Mouse (Mus musculus): ENCODE measurements at regions not wholly inside any gene's neighbourhood (a gene's known extent, or its start where the extent isn't known, plus 50 kb on each side); places are given as distances from the start of the nearest gene placed in this dataset.

DNA sequence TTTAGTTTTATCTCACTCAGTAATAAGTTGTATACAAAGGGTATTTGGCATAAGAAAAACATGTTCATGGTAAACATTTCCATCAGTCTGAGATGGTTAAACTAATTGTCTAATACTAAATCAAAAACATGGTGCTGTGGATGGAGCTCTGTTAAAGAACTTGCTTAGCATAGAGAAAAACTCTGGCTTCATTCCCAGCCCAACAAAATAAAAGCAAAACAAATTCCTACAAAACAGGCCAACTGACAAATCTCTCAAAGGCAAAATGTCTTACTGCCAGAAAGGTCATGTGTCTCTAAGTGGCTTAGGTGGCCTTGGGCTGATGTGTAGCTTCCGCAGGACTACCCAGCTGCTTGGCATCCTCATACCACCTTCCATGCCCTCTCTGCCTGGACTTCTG lies 505.4 kb upstream of the Fbxo33 start:
- TF ChIP-seq POLR2A (IDR thresholded peaks at IDR 0.05; ENCODE audit: borderline replicate concordance, extremely low read depth, insufficient read depth, insufficient read length, poor library complexity, severe bottlenecking) (no peak), CTCF (IDR thresholded peaks at IDR 0.05; ENCODE audit: borderline replicate concordance, extremely low read depth, insufficient read depth, insufficient read length) (no peak)

Measured in brain, embryonic 14.5 days (tissue).